Mouse (Mus musculus) hindbrain, embryonic 12.5 days (tissue): Measurements from ENCODE around the gene Bmp8b. TPM values are rescaled to one million over a fixed set of nuclear protein-coding genes. Genes with fewer than 3 reads are reported as not detected.
A peak's percentile ranks its signal among the peaks of the same experiment; 100 is the strongest.

Experiments used
- ATAC-seq: fragments of 200-750 bp; cut with Nextera tagmentation; 2 replicates; pipeline ENCODE4 v1.8.0; 2017; ENCODE audit warnings: moderate TSS enrichment; ENCODE audit not compliant: low FRiP score
- H3K27ac ChIP-seq: fragments of 300-500 bp; sonication (generic); 2 replicates; pipeline ENCODE4 v1.5.1; 2016; ENCODE audit warnings: mild to moderate bottlenecking
- H3K27me3 ChIP-seq: fragments of 300-500 bp; sonication (generic); 2 replicates; pipeline ENCODE4 v1.6.1; 2016; ENCODE audit warnings: mild to moderate bottlenecking
- H3K36me3 ChIP-seq: fragments of 300-500 bp; sonication (generic); 2 replicates; pipeline ENCODE4 v1.6.1; 2016; ENCODE audit warnings: mild to moderate bottlenecking
- H3K4me1 ChIP-seq: fragments of 300-500 bp; sonication (generic); 2 replicates; pipeline ENCODE4 v1.6.1; 2016
- H3K4me2 ChIP-seq: fragments of 300-500 bp; sonication (generic); replicated peaks from 2 replicates; pipeline ENCODE4 v1.6.1; 2016; ENCODE audit warnings: mild to moderate bottlenecking
- H3K4me3 ChIP-seq: fragments of 300-500 bp; sonication (generic); 2 replicates; pipeline ENCODE4 v1.5.1; 2016; ENCODE audit warnings: mild to moderate bottlenecking
- H3K9ac ChIP-seq: fragments of 300-500 bp; sonication (generic); 2 replicates; pipeline ENCODE4 v1.6.1; 2016; ENCODE audit warnings: mild to moderate bottlenecking, moderate library complexity
- H3K9me3 ChIP-seq: fragments of 300-500 bp; sonication (generic); replicated peaks from 2 replicates; pipeline ENCODE4 v1.6.1; 2016; ENCODE audit warnings: mild to moderate bottlenecking
- WGBS: fragments of 180-500 bp; shearing (Covaris S2); methylation state at CpG from one replicate; pipeline ENCODE4 v1.1.7; 2016; 5-methylcytosine and 5-hydroxymethylcytosine counted together
- polyA plus RNA-seq: library from polyadenylated mRNA; unstranded; fragments of >200 nt; fragmentation: Nextera tagmentation; extraction: Ambion mirVana; gene quantifications from 2 replicates; pipeline ENCODE4 v1.2.1, GENCODE M21; 2016

Bmp8b gene
- 0.33 and 0.44 TPM in 2 replicates for polyA plus RNA-seq

DNA sequence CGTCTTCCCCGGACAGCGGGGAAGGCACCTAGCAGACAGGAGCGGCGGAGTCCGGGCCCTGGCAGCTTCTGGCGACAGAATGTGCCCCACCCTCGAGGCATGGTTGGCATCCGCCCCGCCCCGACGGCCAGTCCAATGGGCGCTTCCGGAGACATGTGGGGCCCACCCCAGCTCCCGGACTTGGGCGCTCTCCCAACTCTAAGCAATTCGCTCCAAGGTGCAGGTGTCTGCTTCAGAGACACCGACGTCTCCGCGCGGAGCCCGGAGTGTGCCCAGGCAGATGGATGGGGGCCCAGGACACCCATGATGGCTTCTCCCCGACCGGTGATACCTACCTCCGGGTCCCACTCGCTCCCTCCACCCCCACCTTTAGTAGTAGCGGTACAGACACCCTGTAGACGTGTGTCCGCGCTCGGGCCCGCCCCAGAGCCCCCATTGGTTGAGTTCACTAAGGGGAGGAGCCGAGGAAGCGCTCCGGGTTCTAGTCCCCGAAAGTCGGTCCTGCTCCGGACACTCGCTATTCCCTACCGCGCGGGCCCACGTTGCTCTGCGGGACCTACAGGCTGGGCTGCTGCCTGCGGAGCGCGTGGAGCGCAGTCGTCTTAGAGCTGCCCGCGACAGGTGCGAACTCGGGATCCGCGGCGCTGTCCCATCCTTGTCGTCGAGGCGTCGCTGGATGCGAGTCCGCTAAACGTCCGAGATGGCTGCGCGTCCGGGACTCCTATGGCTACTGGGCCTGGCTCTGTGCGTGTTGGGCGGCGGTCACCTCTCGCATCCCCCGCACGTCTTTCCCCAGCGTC, at the start of gene Bmp8b:
Gene Bmp8b (plus strand): TSS at position 515 of the 800 bp plus-strand sequence.
- no peaks in the 10 kb centered on the region for H3K9me3 ChIP-seq
- ATAC-seq, result peak; percentile 50
- peaks cover 52% of the 10 kb centered on the region for H3K27me3 ChIP-seq
- peak within 1 kb of the TSS; percentile 23; the same call in 1 of the 2 replicates for H3K9ac ChIP-seq
- H3K4me3 ChIP-seq, result peak within 1 kb of the TSS; percentile 26
- no peaks in the 10 kb centered on the region for H3K36me3 ChIP-seq
- WGBS, result 7% methylated on average over 75 of the region's 75 CpGs
- H3K4me2 ChIP-seq, result peak within 1 kb of the TSS; percentile 48
- H3K4me1 ChIP-seq, result peaks cover 10% of the 10 kb centered on the region
- H3K27ac ChIP-seq, result no peak within 1 kb of the TSS

DNA sequence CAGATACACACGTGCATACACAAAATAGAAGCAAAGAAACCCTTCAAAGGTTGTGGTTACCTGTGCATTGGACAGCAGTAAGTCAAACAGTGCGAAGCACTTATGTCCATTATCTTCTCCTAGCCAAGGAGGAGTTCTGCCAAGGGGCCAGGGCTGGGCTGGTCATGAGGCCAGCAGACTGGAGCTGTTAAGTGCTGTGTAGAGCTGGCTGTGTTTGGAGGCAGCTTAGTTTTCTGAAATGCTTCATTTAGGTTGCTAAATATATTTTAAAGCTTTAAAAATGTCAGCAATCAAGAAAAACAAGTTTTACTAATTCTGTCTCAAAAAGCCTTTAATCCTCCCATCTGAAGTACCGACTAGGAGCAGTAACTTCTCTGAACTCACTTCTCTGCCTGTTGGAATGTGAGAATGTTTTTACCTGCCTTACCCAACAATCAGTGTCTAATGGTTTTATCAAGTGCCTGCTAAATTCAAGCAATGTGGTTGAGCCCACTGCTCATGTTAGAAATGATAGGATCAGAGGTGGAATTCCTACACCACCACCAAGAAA, 48.3 kb upstream of the Bmp8b start:
- no peak overlapping the region for H3K9ac ChIP-seq
- 93% methylated on average over 3 of the region's 3 CpGs for whole genome bisulfite sequencing
- no peak overlapping the region for H3K27ac ChIP-seq
- H3K4me3 ChIP-seq, result no peak overlapping the region
- H3K27me3 ChIP-seq, result no peaks in the 10 kb centered on the region
- H3K9me3 ChIP-seq, result no peaks in the 10 kb centered on the region
- no peak for ATAC-seq
- H3K4me1 ChIP-seq, result peaks cover 20% of the 10 kb centered on the region
- no peak overlapping the region for H3K4me2 ChIP-seq
- H3K36me3 ChIP-seq, result peaks cover 41% of the 10 kb centered on the region

DNA sequence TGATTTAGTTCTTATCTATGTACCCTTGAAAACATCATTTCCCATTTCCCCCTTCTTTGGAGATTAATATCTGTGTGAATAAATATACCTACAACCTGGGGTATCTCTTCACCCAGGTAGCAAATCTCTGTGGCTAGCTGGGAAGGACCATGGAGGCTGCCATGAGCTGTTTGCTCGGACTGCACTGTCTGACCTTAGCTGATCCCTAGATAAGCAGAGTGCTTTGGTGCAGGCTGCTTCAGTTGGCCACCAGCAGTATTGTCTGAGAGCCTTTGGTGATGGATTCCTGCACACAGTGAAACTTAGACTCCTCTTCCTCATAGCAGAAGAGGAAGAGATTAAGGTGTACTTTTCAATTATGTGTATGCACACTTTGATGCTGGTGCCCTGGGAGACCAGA, 47.0 kb upstream of the Bmp8b start:
- 72% methylated on average over 1 of the region's 1 CpGs for WGBS
- ATAC-seq, result no peak
- Histone ChIP-seq H3K4me3 (no peak overlapping the region), H3K4me1 (peaks cover 14% of the 10 kb centered on the region), H3K9me3 (no peaks in the 10 kb centered on the region), H3K27ac (no peak overlapping the region), H3K4me2 (no peak overlapping the region), H3K36me3 (peaks cover 30% of the 10 kb centered on the region), H3K27me3 (no peaks in the 10 kb centered on the region), H3K9ac (no peak overlapping the region)

DNA sequence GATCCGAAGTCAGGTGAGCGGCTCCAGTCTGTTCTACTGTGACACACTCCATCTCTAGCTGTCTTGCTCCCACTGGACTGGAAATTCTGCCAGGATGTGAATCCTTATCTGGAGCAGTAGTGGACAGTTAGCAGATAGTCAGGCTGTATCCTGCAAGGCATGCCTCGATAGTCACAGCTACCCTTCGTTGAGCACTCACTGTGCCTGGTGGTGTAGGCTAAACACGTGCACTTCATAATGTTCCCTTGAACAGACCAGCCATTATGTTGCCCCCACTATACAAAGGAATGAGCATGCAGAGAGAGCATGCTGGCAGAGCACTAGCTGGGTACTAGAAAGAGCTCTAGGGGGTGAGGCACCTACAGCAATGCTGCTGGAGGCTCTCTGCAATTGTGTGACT, 43.2 kb upstream of the Bmp8b start:
- 71% methylated on average over 5 of the region's 5 CpGs for WGBS
- no peak overlapping the region for H3K4me2 ChIP-seq
- no peaks in the 10 kb centered on the region for H3K36me3 ChIP-seq
- H3K9ac ChIP-seq, result no peak overlapping the region
- ATAC-seq, result no peak; the same call in 1 of the 2 replicates
- H3K27me3 ChIP-seq, result no peaks in the 10 kb centered on the region
- H3K4me1 ChIP-seq, result peaks cover 12% of the 10 kb centered on the region
- H3K4me3 ChIP-seq, result no peak overlapping the region
- H3K9me3 ChIP-seq, result no peaks in the 10 kb centered on the region
- H3K27ac ChIP-seq, result no peak overlapping the region

DNA sequence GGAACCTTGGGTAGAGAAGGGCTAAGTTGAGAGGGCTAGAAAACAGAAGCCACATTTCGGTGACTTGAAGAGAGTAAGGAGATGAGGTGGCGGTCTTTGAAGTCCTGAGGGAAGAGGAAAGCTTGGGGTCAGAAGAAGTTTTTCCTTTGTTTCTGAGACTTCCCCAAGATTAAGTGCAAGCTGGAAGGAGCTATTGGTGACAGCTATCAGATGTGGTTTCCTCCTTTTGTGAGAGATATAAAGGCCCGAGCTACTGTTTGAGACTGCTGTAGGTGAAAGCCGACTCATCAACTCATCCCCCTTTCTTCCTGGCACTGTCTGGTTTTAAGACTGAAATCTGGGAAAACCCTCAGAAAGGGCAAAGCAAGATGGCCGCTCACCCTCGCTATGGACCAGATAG, 36.3 kb upstream of the Bmp8b start:
- ATAC-seq, result no peak

DNA sequence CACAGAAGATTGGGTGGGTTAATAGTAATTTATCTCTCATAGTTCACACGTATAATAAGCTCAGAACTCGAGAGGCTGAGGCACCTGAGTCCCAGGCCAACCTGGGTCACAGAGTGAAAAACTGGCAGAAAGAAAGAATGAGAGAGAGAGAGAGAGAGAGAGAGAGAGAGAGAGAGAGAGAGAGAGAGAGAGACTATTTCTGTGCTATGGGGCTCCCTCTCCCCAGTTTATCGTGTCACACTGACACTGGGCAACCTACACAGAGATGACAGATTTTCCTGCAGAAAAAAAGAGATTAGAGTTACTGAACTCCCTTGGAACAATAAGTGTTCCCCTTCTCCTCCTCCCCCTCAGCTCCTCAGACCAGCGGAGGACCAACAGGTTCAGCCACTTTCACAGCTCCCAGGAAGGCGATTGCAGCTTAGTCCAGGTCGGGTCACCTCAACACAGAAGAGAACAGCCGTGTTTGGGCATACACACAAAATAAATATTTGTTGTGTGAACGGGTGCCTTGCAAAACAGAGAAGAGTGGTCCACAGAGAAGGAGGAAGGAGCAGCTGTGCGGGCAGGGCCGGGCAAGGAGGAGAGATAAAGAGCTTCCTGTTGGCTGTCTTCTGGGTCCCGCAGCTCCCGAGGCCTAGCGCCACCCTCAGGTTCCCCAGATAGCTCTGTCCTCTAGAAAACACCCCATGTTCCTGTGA, 33.5 kb upstream of the Bmp8b start:
- H3K36me3 ChIP-seq, result no peaks in the 10 kb centered on the region
- H3K4me2 ChIP-seq, result peak overlapping the region; percentile 33
- H3K27ac ChIP-seq, result no peak overlapping the region
- no peaks in the 10 kb centered on the region for H3K27me3 ChIP-seq
- peaks cover 4% of the 10 kb centered on the region; the same call in 1 of the 2 replicates for H3K4me1 ChIP-seq
- no peak overlapping the region for H3K4me3 ChIP-seq
- 16% methylated on average over 13 of the region's 13 CpGs for WGBS
- H3K9me3 ChIP-seq, result no peaks in the 10 kb centered on the region
- no peak overlapping the region for H3K9ac ChIP-seq
- ATAC-seq, result peak; percentile 69; the same call in 1 of the 2 replicates

More for the DNA sequence above, 36.3 kb upstream of the Bmp8b start:
- Histone ChIP-seq H3K4me2 (no peak overlapping the region), H3K36me3 (no peaks in the 10 kb centered on the region), H3K27ac (no peak overlapping the region), H3K4me3 (no peak overlapping the region), H3K9me3 (no peaks in the 10 kb centered on the region), H3K27me3 (no peaks in the 10 kb centered on the region), H3K4me1 (peaks cover 4% of the 10 kb centered on the region; the same call in 1 of the 2 replicates), H3K9ac (no peak overlapping the region)
- WGBS, result 81% methylated on average over 6 of the region's 6 CpGs

DNA sequence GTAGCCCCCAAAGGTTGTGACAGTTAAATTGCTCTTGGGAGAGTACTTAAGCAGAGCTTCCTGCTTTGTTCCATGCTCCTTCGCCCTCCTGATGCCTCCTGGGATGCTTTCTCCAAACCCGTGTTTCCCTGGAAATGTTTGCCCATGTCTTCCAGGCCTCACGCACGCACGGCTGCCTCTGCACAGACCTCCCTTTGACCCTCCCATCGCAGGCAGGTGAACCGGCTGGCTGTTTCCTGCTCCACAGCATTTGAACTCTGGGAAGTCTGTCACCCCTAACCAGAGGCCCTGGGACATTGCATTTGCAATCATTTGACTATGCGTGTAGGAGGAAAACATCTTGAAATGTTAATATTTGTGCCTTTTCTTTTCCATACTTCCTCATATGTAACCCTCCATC, 28.0 kb upstream of the Bmp8b start:
- 60% methylated on average over 8 of the region's 8 CpGs for WGBS
- H3K4me2 ChIP-seq, result no peak overlapping the region

DNA sequence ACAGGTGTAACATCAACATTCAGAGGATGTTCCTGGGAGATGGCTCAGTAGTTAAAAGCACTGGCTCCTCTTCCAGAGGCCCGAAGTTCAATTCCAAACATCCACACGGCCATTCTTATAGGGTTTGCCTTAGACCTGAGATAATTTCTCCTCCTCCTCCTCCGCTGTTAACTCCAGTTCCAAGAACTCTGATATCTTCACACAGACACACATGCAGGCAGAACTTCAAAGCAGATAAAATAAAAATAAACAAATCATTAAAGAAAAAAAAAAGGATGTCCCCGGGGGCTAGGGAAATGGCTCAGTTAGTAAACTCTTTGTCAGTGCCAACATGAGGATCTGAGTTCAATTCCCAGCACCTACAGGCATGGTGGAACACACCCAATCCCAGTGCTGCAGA, 26.7 kb upstream of the Bmp8b start:
- Histone ChIP-seq H3K27me3 (no peaks in the 10 kb centered on the region), H3K27ac (no peak overlapping the region), H3K36me3 (no peaks in the 10 kb centered on the region), H3K4me1 (no peaks in the 10 kb centered on the region), H3K9me3 (no peaks in the 10 kb centered on the region), H3K9ac (no peak overlapping the region), H3K4me2 (no peak overlapping the region), H3K4me3 (no peak overlapping the region)
- no peak for ATAC-seq
- 83% methylated on average over 4 of the region's 4 CpGs for WGBS

More for the DNA sequence above, 28.0 kb upstream of the Bmp8b start:
- H3K4me1 ChIP-seq, result no peaks in the 10 kb centered on the region
- H3K9ac ChIP-seq, result no peak overlapping the region
- H3K27ac ChIP-seq, result no peak overlapping the region
- H3K36me3 ChIP-seq, result no peaks in the 10 kb centered on the region
- no peaks in the 10 kb centered on the region for H3K27me3 ChIP-seq
- ATAC-seq, result no peak
- no peaks in the 10 kb centered on the region for H3K9me3 ChIP-seq
- no peak overlapping the region for H3K4me3 ChIP-seq

DNA sequence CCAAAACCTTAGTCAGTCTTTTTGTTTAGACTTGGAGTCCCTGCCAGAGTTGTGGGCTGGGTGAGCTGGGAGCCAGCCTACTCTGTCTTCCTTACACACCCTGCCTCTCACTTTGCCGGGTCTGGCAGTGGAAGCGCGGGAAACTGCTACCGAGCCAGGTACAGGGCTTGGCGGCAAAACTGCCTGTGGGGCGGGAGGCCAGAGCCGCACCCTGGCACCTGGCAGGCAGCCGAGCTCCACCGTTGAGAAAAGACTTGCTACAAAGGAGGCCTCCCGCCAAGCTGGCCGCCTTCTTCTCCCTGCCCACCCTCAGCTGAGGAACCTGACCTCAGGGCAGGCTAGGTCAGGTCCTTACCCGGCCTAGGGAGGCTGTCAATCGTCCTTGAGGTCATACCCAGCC, 24.2 kb upstream of the Bmp8b start:
- Histone ChIP-seq H3K4me3 (no peak overlapping the region), H3K9me3 (no peaks in the 10 kb centered on the region), H3K4me1 (no peaks in the 10 kb centered on the region), H3K27ac (no peak overlapping the region), H3K36me3 (no peaks in the 10 kb centered on the region), H3K27me3 (no peaks in the 10 kb centered on the region), H3K9ac (no peak overlapping the region), H3K4me2 (no peak overlapping the region)
- 0 out of 2 replicates have a peak, but pooled peaks have one; percentile 20 for ATAC-seq
- 36% methylated on average over 13 of the region's 13 CpGs for WGBS

DNA sequence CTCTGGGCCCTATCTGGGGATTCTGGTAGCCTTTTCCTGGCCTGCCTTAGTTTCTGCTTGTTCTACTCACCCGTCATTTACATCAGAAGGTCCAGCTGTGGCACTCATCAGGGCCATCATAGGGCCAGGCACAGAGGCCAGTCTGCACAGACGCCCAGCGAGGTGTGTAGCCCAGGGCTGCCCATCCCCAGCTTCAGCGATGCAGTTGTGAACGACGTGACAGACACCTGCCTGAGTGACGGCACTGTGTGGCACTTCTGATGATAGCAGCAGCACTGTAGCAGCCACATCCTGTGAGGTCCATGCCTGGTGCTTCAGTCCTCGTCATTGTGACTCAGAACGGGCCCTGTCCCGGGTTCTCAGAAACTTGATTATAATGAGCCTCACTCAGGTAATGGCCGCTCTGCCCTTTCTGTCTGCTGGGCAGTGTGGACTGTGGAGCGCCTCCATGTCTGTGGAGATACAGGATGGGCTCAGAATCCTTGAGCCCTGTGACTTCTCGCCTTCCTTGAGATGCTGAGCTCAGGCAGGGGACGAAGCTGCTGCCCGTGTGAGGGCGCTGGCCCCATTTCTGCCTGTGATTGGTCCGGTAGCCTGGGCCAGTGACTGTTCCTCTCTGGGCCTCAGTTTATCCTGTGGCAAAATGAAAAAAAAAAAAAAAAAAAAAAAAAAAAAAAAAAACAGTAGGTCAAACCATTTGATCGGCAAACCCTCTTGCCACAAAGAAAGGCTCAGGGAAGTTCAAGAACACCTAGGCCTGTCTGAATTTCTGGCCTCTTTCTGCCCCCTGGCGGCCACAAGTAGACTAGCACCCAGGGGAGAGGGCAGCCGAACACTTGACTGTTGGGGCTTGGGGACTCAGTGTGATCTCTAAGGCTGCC, 22.4 kb upstream of the Bmp8b start:
- H3K4me2 ChIP-seq, result no peak overlapping the region
- no peaks in the 10 kb centered on the region for H3K36me3 ChIP-seq
- WGBS, result 73% methylated on average over 20 of the region's 20 CpGs
- no peaks in the 10 kb centered on the region for H3K9me3 ChIP-seq
- H3K4me1 ChIP-seq, result no peaks in the 10 kb centered on the region
- ATAC-seq, result peak; percentile 75
- no peaks in the 10 kb centered on the region for H3K27me3 ChIP-seq
- no peak overlapping the region for H3K27ac ChIP-seq
- H3K4me3 ChIP-seq, result no peak overlapping the region
- H3K9ac ChIP-seq, result no peak overlapping the region

DNA sequence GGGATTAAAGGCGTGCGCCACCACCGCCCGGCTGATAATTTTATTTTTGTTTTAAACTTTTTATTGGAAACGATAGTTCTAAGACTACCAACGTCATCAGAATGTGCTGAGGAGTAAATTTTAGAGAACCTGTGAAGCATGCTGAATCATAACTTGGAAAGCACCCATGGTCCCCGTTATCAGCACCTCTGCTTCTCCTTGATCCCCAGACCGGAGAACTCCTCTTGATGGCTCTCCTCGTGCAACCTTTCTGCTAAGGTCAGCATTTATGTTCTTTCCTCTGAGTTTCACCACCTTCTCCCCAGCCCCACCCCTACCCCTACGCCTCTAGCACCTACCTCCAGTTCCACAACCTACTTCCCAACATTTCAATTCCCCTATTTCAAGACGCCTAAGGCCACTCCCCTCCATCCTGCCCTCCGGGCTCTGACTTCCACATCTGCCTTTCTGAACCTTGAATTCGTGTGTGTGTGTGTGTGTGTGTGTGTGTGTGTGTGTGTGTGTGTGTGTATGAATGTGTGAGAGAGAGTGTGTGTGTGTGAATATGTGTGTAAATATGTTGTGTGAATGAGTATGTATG, 21.6 kb upstream of the Bmp8b start:
- Histone ChIP-seq H3K36me3 (no peaks in the 10 kb centered on the region), H3K4me3 (no peak overlapping the region), H3K27me3 (no peaks in the 10 kb centered on the region), H3K4me1 (no peaks in the 10 kb centered on the region), H3K9me3 (no peaks in the 10 kb centered on the region), H3K27ac (no peak overlapping the region), H3K9ac (no peak overlapping the region), H3K4me2 (no peak overlapping the region)
- no peak for ATAC-seq
- WGBS, result 67% methylated on average over 13 of the region's 13 CpGs
